Mouse (Mus musculus): ENCODE data around the gene Glb1. TPM values are rescaled to one million over a fixed set of nuclear protein-coding genes. Genes with fewer than 3 reads are reported as not detected.

Gene Glb1
- total and polyA plus RNA-seq, 2 experiments from 2014 or later: 32.1 to 38.0 TPM

DNA sequence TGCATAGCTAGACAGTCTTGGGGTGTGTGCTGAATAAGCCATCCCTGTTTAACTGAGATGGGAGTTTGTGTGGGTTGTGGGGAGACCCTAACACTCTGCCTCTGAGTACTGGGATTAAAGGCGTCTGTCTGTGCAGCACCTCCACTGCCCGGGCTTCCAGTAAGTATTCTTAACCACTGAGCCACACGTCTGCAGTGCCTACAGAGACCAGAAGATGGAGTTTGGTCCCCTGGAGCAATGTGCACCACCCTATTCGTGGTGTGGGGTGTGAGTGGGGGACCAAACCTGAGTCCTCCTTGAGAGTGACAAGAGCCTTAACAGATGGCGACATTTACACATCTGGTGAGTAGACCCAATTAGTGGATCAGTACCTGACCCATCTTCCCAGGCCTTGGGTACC is 121.2 kb downstream of the Glb1 start:
- Histone ChIP-seq H3K9ac (replicated peaks; ENCODE audit: low read length, poor library complexity, severe bottlenecking) (no peak overlapping the region), H3K4me3 (ENCODE audit: low read depth, low read length) (no peak overlapping the region), H3K4me1 (ENCODE audit: insufficient read depth, low read length) (peaks cover 4% of the 10 kb centered on the region; the same call in 1 of the 2 replicates), H3K36me3 (ENCODE audit: insufficient read depth, low read length) (no peaks in the 10 kb centered on the region), H3K27ac (ENCODE audit: low read depth, low read length) (no peak overlapping the region), H3K9me3 (ENCODE audit: low read length) (no peaks in the 10 kb centered on the region), H3K27me3 (ENCODE audit: insufficient read depth, low read length) (no peaks in the 10 kb centered on the region), H3K4me2 (ENCODE audit: low read depth, low read length, poor library complexity, severe bottlenecking) (no peak overlapping the region)
- ATAC-seq (ENCODE audit: low FRiP score) (no peak), DNase-seq (ENCODE audit: low spot score) (no peak)
- TF ChIP-seq CTCF (IDR thresholded peaks at IDR 0.05): no peak
- 57% methylated on average over 5 of the region's 5 CpGs for WGBS

- Histone ChIP-seq H3K9me3 (ENCODE audit: low read length) (no peaks in the 10 kb centered on the region), H3K4me1 (ENCODE audit: insufficient read depth, low read length) (peaks cover 4% of the 10 kb centered on the region; the same call in 1 of the 2 replicates), H3K27ac (ENCODE audit: low read depth, low read length) (no peak overlapping the region), H3K9ac (replicated peaks; ENCODE audit: low read length, poor library complexity, severe bottlenecking) (no peak overlapping the region), H3K36me3 (ENCODE audit: insufficient read depth, low read length) (no peaks in the 10 kb centered on the region), H3K4me2 (ENCODE audit: low read depth, low read length, poor library complexity, severe bottlenecking) (no peak overlapping the region), H3K4me3 (ENCODE audit: low read depth, low read length) (no peak overlapping the region), H3K27me3 (ENCODE audit: insufficient read depth, low read length) (no peaks in the 10 kb centered on the region)
- ATAC-seq (ENCODE audit: low FRiP score) (no peak), DNase-seq (ENCODE audit: low spot score) (no peak)
- TF ChIP-seq CTCF (IDR thresholded peaks at IDR 0.05): no peak
- WGBS: 92% methylated on average over 9 of the region's 9 CpGs
Measured at GRCm38 (mm10) chr9:114522501-114522900, 121.6 kb downstream of the Glb1 start.

Other genes starting within 250 kb of the Glb1 start
- not detected in 2 replicates for gene Bcl2a1c, start 70.9 kb upstream of the Glb1 start, total RNA-seq (2014; rRNA removed)
- not detected in 2 replicates for gene Bcl2a1c, start 70.9 kb upstream of the Glb1 start, polyA plus RNA-seq (2015; fragmentation: Nextera tagmentation; extraction: Ambion mirVana)
- gene Crtap, start 10.4 kb upstream of the Glb1 start, total RNA-seq (2014; rRNA removed): 12.6 and 21.4 TPM in 2 replicates
- 25.8 and 26.0 TPM in 2 replicates for gene Crtap, start 10.4 kb upstream of the Glb1 start, polyA plus RNA-seq (2015; fragmentation: Nextera tagmentation; extraction: Ambion mirVana)
- gene Tmppe, start within 50 bp of the Glb1 start, total RNA-seq (2014; rRNA removed): 6.4 and 6.6 TPM in 2 replicates
- gene Tmppe, start within 50 bp of the Glb1 start, polyA plus RNA-seq (2015; fragmentation: Nextera tagmentation; extraction: Ambion mirVana): 6.4 and 7.4 TPM in 2 replicates
- not detected in 2 replicates for gene Ccr4, start 103.8 kb downstream of the Glb1 start, total RNA-seq (2014; rRNA removed)
- gene Ccr4, start 103.8 kb downstream of the Glb1 start, polyA plus RNA-seq (2015; fragmentation: Nextera tagmentation; extraction: Ambion mirVana): not detected in 2 replicates
- gene C130032M10Rik, start 114.6 kb downstream of the Glb1 start, total RNA-seq (2014; rRNA removed): not detected in 2 replicates
- not detected in 2 replicates for gene C130032M10Rik, start 114.6 kb downstream of the Glb1 start, polyA plus RNA-seq (2015; fragmentation: Nextera tagmentation; extraction: Ambion mirVana)
- gene Trim71, start 163.3 kb downstream of the Glb1 start, total RNA-seq (2014; rRNA removed): 0.14 and 0.27 TPM in 2 replicates
- gene Trim71, start 163.3 kb downstream of the Glb1 start, polyA plus RNA-seq (2015; fragmentation: Nextera tagmentation; extraction: Ambion mirVana): 0.14 and 0.15 TPM in 2 replicates
- gene Cnot10, start 239.1 kb downstream of the Glb1 start, total RNA-seq (2014; rRNA removed): 34.7 and 43.2 TPM in 2 replicates
- gene Cnot10, start 239.1 kb downstream of the Glb1 start, polyA plus RNA-seq (2015; fragmentation: Nextera tagmentation; extraction: Ambion mirVana): 47.2 and 50.1 TPM in 2 replicates

Data from midbrain, postnatal 0 days (tissue).